Mouse (Mus musculus) olfactory bulb, adult 2 months (tissue): Measurements from ENCODE around the gene Gm1979.
"Not testable (repeated sequence)": the region's sequence is repeated elsewhere in the genome, so short reads cannot be mapped to it uniquely, and the experiment has no call there.

Experiments
- CTCF ChIP-seq: fragments of 200-500 bp; IDR thresholded peaks from 2 replicates; pipeline ENCODE4 v1.5.1; 2012; ENCODE audit warnings: low read depth, mild to moderate bottlenecking, low read length, moderate library complexity; ENCODE audit not compliant: insufficient read depth
- POLR2A ChIP-seq: fragments of 200-500 bp; IDR thresholded peaks from 2 replicates; pipeline ENCODE4 v1.6.1; 2012; ENCODE audit warnings: mild to moderate bottlenecking, low read depth, low read length, moderate library complexity; ENCODE audit not compliant: insufficient read depth

- not testable (repeated sequence) for TF ChIP-seq CTCF, POLR2A
Observed at GRCm38 (mm10) chr5:26039458-26039857, 34.9 kb upstream of the Gm1979 start, which contains the start of gene Speer4a.
